Mouse (Mus musculus) C2C12 (cell line): ENCODE data around the gene Amotl2.

Experiments used
- CEBPB ChIP-seq: IDR thresholded peaks from one replicate; pipeline ENCODE4 v1.6.1; 2011; ENCODE audit warnings: low read depth, mild to moderate bottlenecking, control low read depth, moderate library complexity
- CTCF ChIP-seq: IDR thresholded peaks from one replicate; pipeline ENCODE4 v1.5.1; 2011; ENCODE audit not compliant: control insufficient read depth, insufficient read depth, insufficient read length
- FOSL1 ChIP-seq: IDR thresholded peaks from one replicate; pipeline ENCODE4 v1.8.0; 2011; ENCODE audit warnings: mild to moderate bottlenecking, low read length; ENCODE audit not compliant: poor library complexity, insufficient read depth, severe bottlenecking
- MAX ChIP-seq: IDR thresholded peaks from one replicate; pipeline ENCODE4 v1.6.1; 2011; ENCODE audit warnings: mild to moderate bottlenecking, control low read depth
- MYOD1 ChIP-seq: IDR thresholded peaks from one replicate; pipeline ENCODE4 v1.6.1; 2011; ENCODE audit warnings: low read depth; ENCODE audit not compliant: control insufficient read depth, insufficient read length
- MYOG ChIP-seq: IDR thresholded peaks from one replicate; pipeline ENCODE4 v1.6.1; 2011; ENCODE audit not compliant: control insufficient read depth, insufficient read length; ENCODE audit errors: extremely low read depth
- USF1 ChIP-seq: IDR thresholded peaks from one replicate; pipeline ENCODE4 v1.6.1; 2011; ENCODE audit warnings: low read depth, mild to moderate bottlenecking, control low read depth, moderate library complexity

DNA sequence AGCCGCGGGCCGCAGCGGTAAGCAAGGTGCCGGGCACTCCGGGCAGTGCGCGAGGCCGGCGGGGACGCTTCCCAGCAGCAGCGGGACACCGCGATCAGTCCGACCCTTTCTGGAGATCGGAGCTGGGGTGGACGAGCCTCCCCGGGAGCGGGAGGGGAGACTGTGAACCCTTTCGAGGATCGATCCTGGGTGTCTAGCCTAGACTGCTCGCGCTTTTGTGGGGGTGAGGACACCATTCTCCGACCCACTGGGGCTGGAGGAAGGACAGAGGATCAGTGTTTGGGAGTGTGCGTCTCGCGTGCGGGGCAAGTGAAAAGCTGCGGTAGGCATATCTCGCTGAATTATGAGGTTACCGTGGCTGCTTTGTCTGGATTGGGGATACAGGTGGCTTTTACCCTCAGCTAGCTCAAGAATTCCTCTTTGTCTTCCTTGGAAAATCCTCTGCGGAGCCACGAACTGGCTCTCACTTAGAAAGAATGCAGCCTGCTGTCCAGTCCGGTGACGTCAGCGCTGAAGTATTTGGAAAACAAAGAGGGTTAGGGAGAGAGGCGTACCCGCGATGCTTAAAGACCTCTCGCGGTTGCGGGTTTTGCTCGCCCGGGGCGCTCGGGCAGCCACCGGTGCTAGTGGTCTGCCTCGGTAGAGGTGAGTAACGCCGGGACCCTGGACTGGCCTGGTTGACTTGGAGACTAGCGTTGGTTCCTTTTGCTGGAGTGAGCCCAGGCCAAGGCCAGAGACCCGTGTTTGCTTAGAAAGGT lies 1.6 kb downstream of the Amotl2 start:
- TF ChIP-seq CTCF, result no peak
- TF ChIP-seq USF1, result no peak
- no peak for TF ChIP-seq MYOG
- TF ChIP-seq CEBPB, result no peak
- no peak for TF ChIP-seq MAX
- TF ChIP-seq MYOD1, result no peak
- TF ChIP-seq FOSL1, result no peak
